Mouse (Mus musculus) liver, embryonic 14.5 days (tissue): ENCODE data around the gene Tec. TPM values are rescaled to one million over a fixed set of nuclear protein-coding genes. Genes with fewer than 3 reads are reported as not detected.

ENCODE experiments used
- ATAC-seq: fragments of 200-750 bp; cut with Nextera tagmentation; 2 replicates; pipeline ENCODE4 v1.8.0; 2017; ENCODE audit warnings: moderate number of reproducible peaks, mild to moderate bottlenecking, moderate library complexity; ENCODE audit not compliant: insufficient read depth
- DNase-seq, 3 experiments: peaks; one replicate each; pipeline ENCODE4 v3.0.0-alpha.2; 2012 to 2013; ENCODE audit warnings: low read depth in 3 of 3, low spot score in 3 of 3
- H3K27ac ChIP-seq: fragments of 300-500 bp; sonication (generic); 2 replicates; pipeline ENCODE4 v1.5.1; 2014; ENCODE audit warnings: moderate library complexity, mild to moderate bottlenecking, control low read depth, inconsistent platforms
- H3K27me3 ChIP-seq: fragments of 300-500 bp; sonication (generic); 2 replicates; pipeline ENCODE4 v1.6.1; 2014; ENCODE audit warnings: mild to moderate bottlenecking, low read length, moderate library complexity; ENCODE audit not compliant: control insufficient read depth, insufficient read depth
- H3K36me3 ChIP-seq: fragments of 300-500 bp; sonication (generic); replicated peaks from 2 replicates; pipeline ENCODE4 v1.6.1; 2014; ENCODE audit warnings: low read depth; ENCODE audit not compliant: control insufficient read depth, insufficient read depth
- H3K4me1 ChIP-seq, 2 experiments: fragments of 200-500 bp in 1 of 2; fragments of 300-500 bp in 1 of 2; sonication (generic) in 1 of 2; replicated peaks; 2 replicates each; pipeline ENCODE4 v1.6.1; 2012 to 2014; ENCODE audit warnings: antibody characterized with exemption in 1 of 2, inconsistent platforms in 1 of 2, low read length in 1 of 2; ENCODE audit not compliant: control insufficient read depth in 2 of 2, insufficient read depth in 2 of 2
- H3K4me2 ChIP-seq: fragments of 300-500 bp; sonication (generic); 2 replicates; pipeline ENCODE4 v1.6.1; 2014; ENCODE audit warnings: low read depth, mild to moderate bottlenecking, control low read depth, moderate library complexity
- H3K4me3 ChIP-seq, 2 experiments: fragments of 200-500 bp in 1 of 2; fragments of 300-500 bp in 1 of 2; sonication (generic) in 1 of 2; 2 replicates each; pipeline ENCODE4 v1.5.1; 2012 to 2014; ENCODE audit warnings: low read depth in 2 of 2, low read length in 2 of 2, mild to moderate bottlenecking in 2 of 2, control low read depth in 1 of 2, inconsistent platforms in 1 of 2, moderate library complexity in 1 of 2; ENCODE audit not compliant: insufficient read depth in 1 of 2
- H3K9ac ChIP-seq: fragments of 300-500 bp; sonication (generic); replicated peaks from 2 replicates; pipeline ENCODE4 v1.6.1; 2014; ENCODE audit warnings: mild to moderate bottlenecking, control low read depth, moderate library complexity
- H3K9me3 ChIP-seq: fragments of 300-500 bp; sonication (generic); 2 replicates; pipeline ENCODE4 v1.6.1; 2016; ENCODE audit warnings: low read length, mixed read lengths; ENCODE audit not compliant: control insufficient read depth
- CTCF ChIP-seq: IDR thresholded peaks from 2 replicates; pipeline ENCODE4 v1.5.1; 2016; ENCODE audit warnings: antibody characterized with exemption, low read depth, control low read depth
- EP300 ChIP-seq: IDR thresholded peaks from 2 replicates; pipeline ENCODE4 v1.6.1; 2016; ENCODE audit warnings: antibody characterized with exemption, low read depth
- WGBS: fragments of 180-500 bp; shearing (Covaris S2); extraction: QIAGEN DNeasy Blood & Tissue Kit; methylation state at CpG from one replicate; pipeline ENCODE4 v1.1.7; 2014; ENCODE audit not compliant: insufficient replicate concordance; 5-methylcytosine and 5-hydroxymethylcytosine counted together
- polyA plus RNA-seq, 2 experiments: library from polyadenylated mRNA; depleted of rRNA in 1 of 2; stranded (reverse) in 1 of 2; unstranded in 1 of 2; fragments of >200 nt; fragmentation: Nextera tagmentation in 1 of 2; extraction: Ambion mirVana in 1 of 2; gene quantifications; 2 replicates each; pipeline versions ENCODE4 v1.2.1 to v1.2.3; 2012 to 2014

Gene Tec
- polyA plus RNA-seq, 2 experiments = 1.9 to 3.3 TPM

DNA sequence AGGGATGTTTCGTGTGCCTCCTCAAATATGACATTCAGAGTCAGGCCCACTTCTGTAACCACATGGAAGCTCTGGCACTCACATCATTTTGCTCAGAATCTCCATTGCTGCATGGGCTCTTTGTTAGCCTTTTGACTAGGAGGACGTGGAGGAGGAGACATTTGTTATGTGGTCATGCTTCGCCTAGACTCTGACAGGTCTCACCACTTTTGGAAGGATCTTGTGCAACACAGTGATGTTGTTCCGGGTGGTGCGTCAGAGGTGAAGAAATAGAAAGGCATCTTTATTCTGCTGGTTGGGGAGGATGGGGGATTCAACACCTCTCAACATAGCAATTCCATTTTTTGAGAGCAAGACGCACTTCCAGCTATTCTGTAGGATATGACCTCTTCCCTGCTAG lies 39.1 kb upstream of the Tec start:
- ATAC-seq (no peak), DNase-seq (no peak)
- Histone ChIP-seq H3K4me1 (peaks cover 7 to 20% of the 10 kb centered on the region in 2 experiments; a peak in 3 of 4 replicates), H3K27me3 (no peaks in the 10 kb centered on the region), H3K4me3 (no peak overlapping the region), H3K27ac (no peak overlapping the region), H3K36me3 (no peaks in the 10 kb centered on the region), H3K9me3 (no peaks in the 10 kb centered on the region), H3K9ac (no peak overlapping the region), H3K4me2 (no peak overlapping the region)
- TF ChIP-seq EP300 (no peak), CTCF (no peak)
- WGBS = 62% methylated on average over 6 of the region's 6 CpGs

DNA sequence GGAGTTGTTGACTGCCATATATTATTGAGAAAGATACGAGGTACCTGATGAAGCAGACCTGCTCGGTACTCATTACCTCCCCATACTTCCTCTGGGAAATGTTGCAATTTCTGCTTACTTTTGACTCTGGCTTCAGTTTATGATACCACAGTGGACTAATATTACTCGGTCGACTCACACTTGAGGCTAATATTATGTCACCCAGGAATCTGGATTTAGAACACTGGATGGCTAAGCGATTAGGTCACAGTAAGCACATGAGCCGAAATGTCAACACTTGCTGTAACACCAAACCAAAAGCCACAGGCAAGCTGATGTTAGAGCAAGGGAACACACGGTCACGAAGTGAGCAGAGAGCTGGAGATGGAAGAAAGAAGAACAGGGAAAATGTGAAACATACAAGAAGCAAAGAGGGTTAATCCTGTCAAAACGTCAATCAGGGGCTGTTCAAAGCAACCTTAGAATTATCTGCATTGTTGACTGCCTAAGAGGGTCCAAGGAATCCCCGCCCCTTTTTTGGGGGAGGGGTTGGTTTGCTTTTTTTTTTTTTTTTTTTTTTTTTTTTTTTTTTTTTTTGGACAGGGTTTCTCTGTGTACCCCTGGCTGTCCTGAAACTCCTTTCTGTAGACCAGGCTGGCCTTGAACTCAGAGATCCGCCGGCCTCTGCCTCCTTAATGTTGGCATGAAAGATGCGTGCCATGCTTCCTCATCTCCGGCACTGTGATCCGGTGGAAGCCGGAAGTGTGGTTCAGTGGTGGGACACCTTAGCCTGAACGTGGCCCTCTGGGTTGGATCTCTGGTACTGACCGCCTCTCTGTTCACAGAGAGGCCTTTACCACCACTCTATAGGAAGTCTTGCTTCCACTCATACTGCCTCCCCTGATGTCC lies 36.9 kb upstream of the Tec start:
- no peak overlapping the region for H3K27ac ChIP-seq
- TF ChIP-seq CTCF = no peak
- TF ChIP-seq EP300 = no peak
- DNase-seq = no peak
- H3K9ac ChIP-seq = no peak overlapping the region
- H3K36me3 ChIP-seq = no peaks in the 10 kb centered on the region
- no peak for ATAC-seq
- no peak overlapping the region for H3K4me2 ChIP-seq
- H3K4me3 ChIP-seq = no peak overlapping the region
- no peaks in the 10 kb centered on the region for H3K27me3 ChIP-seq
- WGBS = 57% methylated on average over 18 of the region's 18 CpGs
- H3K9me3 ChIP-seq = no peaks in the 10 kb centered on the region
- peaks cover 5 to 14% of the 10 kb centered on the region in 2 experiments; a peak in 3 of 4 replicates for H3K4me1 ChIP-seq

DNA sequence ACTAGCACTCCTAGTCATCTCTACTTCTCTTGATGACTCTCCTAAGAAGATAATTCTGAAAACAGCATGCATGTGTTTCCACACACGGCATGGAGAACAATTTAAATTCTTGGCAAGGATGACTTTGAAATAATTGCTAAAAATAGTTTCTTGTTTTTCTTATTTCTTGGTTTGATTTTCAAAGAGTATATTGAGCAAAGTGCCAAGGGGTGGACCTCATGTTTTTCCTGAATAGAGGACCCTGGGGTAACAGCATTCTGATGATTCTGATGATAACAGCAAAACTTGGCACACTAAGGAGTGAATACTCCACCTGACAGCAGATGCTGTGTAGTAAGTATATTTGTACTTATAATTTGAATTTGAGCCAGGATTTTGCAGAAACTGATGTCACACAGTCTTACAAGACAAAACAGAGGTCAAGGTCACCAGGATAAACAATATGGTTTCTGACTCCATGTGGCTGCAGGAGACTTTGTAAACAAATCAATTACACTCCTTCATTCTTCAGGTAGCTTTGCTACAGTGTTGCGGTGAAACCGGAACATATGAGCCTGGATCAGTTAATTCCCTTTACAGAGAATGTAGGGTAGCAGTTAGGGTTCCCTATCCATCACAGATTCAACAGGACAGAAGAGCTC lies 34.7 kb upstream of the Tec start:
- no peak for TF ChIP-seq EP300
- TF ChIP-seq CTCF = no peak
- no peak overlapping the region for H3K27ac ChIP-seq
- no peaks in the 10 kb centered on the region for H3K36me3 ChIP-seq
- H3K4me3 ChIP-seq = no peak overlapping the region
- ATAC-seq (no peak), DNase-seq (no peak)
- H3K9me3 ChIP-seq = no peaks in the 10 kb centered on the region
- no peak overlapping the region for H3K9ac ChIP-seq
- H3K4me2 ChIP-seq = no peak overlapping the region
- no peaks in the 10 kb centered on the region for H3K27me3 ChIP-seq
- H3K4me1 ChIP-seq = peaks cover 0 to 18% of the 10 kb centered on the region in 2 experiments; a peak in 3 of 4 replicates
- WGBS = 84% methylated on average over 3 of the region's 3 CpGs

DNA sequence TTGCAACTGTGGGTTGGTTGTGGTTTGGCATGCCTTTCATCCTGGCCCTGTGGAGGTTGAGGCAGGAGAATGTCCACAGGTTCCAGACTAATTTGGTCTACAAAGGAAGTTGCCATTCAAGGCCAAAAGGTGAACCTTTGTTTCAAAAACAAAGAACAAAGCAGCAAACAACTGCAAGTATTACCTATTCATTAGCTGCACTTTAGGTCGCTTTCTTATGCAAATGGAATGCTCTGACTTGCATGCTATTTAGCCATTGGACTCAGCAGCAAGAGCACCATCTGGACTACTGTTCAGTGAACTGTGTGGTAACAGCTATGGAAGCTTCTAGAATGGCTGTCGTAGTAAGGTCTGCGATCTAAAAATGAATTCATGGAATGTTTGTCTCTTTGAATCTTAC lies 34.0 kb upstream of the Tec start:
- Histone ChIP-seq H3K9ac (no peak overlapping the region), H3K27ac (no peak overlapping the region), H3K9me3 (no peaks in the 10 kb centered on the region), H3K4me2 (no peak overlapping the region), H3K4me3 (no peak overlapping the region), H3K36me3 (no peaks in the 10 kb centered on the region), H3K4me1 (peaks cover 0 to 20% of the 10 kb centered on the region in 2 experiments; a peak in 3 of 4 replicates), H3K27me3 (no peaks in the 10 kb centered on the region)
- ATAC-seq = no peak
- DNase-seq = no peak
- WGBS = 67% methylated on average over 3 of the region's 3 CpGs
- TF ChIP-seq EP300 (no peak), CTCF (no peak)

DNA sequence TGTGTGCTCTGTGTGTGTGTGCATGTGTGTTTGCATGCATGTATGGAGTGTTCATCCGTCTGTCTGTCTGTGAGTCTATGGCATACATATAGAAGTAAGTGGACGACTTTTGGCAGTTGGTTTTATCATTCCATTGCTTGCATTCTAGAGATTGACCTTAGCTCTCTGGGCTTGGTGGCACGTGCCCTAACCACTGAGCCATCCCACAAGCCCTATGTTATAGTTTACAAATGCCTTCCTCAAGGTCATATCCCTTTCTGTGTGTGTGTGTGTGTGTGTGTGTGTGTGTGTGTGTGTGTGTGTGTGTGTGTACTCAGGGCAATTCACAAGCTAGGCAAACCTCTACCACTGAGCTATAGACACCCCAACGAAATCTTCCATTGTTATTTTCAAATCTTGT lies 33.6 kb upstream of the Tec start:
- Histone ChIP-seq H3K4me1 (peaks cover 0 to 23% of the 10 kb centered on the region in 2 experiments; a peak in 3 of 4 replicates), H3K27me3 (no peaks in the 10 kb centered on the region), H3K27ac (no peak overlapping the region), H3K4me2 (no peak overlapping the region), H3K9ac (no peak overlapping the region), H3K36me3 (no peaks in the 10 kb centered on the region), H3K4me3 (no peak overlapping the region), H3K9me3 (no peaks in the 10 kb centered on the region)
- no peak for TF ChIP-seq CTCF
- ATAC-seq = no peak
- 47% methylated on average over 4 of the region's 4 CpGs for WGBS
- no peak for DNase-seq
